Mouse (Mus musculus) spleen, postnatal 4 days (tissue): ENCODE results near the gene Hipk4.

Source experiments
- DNase-seq, 2 experiments: peaks; one replicate each; pipeline ENCODE4 v3.0.0; 2022; ENCODE audit warnings: low spot score in 2 of 2

Gene Hipk4

DNA sequence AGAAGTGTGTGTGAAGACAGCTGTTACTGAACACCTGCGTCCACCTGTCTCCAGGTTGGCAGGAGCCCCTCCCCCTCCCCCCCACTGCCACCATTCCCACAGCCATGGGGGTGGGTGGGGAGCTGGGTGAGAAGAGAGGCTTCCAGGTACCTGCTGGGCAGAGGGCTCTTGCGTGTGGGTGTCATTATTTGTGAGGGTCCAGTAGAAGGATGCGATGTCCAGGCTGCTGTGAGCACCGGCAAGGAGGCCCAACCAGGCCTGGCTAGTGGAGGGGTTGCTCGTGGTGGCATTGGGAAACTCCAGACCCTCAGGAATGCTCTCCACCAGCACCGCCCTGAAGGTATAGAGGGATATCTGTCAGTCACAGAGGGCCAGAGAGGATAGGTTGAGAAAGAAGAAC is 17.9 kb downstream of the Hipk4 start:
- no peak for DNase-seq

GRCm38 (mm10) chr7:27541431-27541830 is 18.4 kb downstream of the Hipk4 start:
- no peak for DNase-seq

GRCm38 (mm10) chr7:27541922-27542321 is 18.9 kb downstream of the Hipk4 start:
- DNase-seq, result no peak

DNA sequence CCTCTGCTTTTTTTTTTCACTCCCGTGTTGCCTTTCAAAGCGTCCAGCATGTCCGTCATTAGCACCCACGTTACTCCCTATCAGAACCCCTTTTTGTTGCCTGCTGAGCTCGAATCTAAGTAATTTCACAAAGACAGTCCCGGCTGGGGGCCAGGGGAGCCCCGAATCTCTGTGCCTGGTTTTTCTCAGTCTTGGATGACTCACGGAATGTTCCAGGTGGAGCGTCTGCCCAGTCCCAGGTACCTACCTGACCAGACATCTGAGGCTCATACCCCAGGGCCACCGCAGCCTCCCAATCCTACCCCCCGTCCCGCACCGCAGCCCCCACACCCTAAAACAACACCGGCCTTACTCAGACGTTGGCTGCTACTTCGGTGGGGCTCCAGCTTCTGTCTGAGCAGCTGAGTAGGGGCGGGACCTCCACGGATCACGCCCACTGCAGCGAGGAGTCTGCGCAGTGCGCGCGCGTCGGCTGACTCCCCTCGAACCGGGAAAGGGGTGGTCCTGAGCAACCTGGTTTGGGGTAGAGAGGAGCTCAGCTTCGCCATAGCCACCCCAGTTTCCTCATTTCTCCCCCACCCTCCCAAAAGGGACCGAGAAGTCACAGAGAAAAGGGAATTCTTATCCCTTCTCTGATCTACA is 19.4 kb downstream of the Hipk4 start:
- DNase-seq, result peak; percentile 83 to 90

- no peak for DNase-seq
Measured at GRCm38 (mm10) chr7:27543065-27543464, 20.0 kb downstream of the Hipk4 start.

- no peak for DNase-seq
Measured at GRCm38 (mm10) chr7:27543851-27544250, 20.8 kb downstream of the Hipk4 start.

- DNase-seq, result peak in 1 of 2 experiments; percentile 49
Measured at GRCm38 (mm10) chr7:27544675-27545370, 21.8 kb downstream of the Hipk4 start.

DNA sequence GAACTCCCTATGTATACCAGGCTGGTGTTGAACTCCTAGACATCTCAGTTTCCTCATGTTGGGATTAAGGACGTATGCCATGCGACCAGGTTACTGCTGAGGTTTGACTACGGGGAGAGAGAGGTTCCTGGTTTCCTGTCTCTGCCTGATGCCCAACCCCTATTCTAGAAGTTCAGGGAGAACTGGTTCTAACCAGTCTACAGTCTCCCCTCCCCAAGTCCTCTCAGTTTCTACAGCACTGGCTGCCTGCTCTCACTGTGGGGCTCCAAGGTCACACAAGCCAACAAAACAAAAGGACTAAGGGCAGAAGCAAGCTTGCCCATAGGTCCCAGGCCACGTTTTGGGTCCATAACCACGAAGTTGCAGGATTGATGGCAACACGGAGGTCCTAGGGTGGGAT is 26.5 kb downstream of the Hipk4 start:
- no peak for DNase-seq

DNA sequence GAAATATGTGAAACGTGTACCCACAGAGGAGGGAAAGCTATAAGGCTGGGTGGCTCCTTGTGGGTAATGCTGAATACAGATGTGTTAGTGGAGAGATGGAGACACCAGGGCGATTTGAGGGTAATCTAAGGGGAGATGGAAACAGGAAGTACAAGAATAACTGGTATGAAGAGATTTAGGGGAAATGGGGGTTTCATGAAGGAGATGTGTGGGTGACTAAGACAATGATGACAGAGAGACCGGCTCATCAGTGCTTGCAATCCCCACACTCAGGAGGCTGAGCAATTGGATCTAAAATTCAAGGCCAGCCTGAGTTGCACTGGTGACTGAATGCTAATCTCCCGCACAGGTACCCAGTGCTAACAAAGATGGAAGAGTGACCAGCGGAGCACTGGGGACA is 29.0 kb downstream of the Hipk4 start:
- no peak for DNase-seq

GRCm38 (mm10) chr7:27552931-27553513 is 30.0 kb downstream of the Hipk4 start, which contains the start of the genes Pld3 and 2310022A10Rik:
Pld3 (minus strand) TSS chr7:27553218.
2310022A10Rik (plus strand) TSS chr7:27553233.
- DNase-seq, result peak; percentile 93 to 94

DNA sequence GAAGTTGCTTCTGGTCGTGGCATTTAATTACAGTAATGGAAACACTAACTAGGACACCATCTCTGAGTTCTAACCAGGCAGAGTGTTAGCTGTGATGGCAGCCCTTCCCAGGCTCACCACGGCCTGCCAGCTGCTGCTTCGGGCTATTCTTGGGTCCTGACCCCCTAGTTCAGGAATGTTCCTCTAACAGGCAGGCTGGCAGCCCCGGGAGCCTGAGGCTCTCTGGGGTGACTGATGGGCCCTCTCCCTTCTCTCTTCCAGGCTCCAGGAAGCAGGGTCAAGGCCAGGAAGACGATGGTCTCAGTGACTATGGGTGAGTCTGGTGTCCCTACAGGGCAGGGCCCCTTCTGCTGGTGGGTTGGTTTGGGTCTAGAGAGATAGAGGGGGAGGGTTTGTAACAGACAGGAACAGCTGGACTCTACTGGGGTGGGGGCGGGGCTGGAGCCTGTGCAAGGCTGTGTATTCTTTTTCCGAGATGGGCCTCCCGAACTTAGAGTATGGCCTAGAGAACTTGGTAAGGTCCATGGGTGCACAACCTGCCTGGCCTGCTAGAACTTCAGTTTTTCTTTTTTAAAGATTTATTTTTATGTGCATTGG is 37.3 kb downstream of the Hipk4 start:
- DNase-seq, result no peak

DNA sequence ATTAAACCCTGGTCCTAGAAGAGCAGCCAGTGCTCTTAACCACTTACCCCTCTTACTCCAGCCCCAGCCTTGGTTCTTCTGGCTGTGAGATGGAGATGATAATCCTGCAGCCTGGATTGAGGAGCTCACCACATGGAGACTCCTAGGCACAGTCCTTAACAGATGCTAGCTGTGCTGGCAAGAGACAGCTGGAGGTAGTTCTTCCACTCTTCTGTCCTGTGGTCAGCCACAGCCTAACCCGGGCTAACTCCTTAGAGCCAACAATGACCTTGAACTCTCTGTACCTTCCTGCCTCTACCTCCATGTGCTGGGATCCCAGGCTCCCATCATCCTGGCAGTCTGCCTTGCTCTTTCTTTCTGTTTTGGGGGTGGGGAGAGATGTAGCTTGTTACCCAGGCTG is 37.9 kb downstream of the Hipk4 start:
- no peak for DNase-seq

DNA sequence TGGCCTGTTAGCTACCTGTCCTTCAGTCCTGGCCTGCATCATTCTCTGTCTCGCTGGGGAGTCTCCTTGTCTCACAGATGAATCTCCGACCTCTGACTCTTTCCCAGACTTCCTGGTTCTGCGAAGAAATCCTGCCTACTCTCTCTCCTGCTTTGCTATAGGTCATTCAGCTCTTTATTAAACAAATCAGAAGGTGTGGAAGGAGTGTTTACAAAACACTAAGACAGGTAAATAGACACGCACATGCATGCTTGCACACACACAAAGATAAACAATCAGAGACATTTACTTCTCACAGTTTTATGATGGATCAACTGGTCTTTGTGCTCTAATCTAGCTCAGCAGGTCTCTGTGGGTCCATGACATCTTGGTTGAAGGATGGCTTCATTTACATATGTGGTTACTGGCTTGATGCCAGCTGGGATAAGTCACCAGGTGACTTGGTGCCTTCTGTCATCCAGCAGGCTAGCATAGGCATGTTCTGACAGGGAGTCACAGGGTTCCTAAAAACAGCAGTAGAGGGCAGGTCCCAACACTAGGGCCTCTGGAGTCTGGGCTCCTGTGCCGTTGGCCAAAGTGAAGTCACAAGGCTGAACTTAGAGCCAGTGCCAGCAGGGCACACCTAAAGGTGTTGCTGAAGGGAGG is 46.6 kb downstream of the Hipk4 start:
- DNase-seq, result no peak

DNA sequence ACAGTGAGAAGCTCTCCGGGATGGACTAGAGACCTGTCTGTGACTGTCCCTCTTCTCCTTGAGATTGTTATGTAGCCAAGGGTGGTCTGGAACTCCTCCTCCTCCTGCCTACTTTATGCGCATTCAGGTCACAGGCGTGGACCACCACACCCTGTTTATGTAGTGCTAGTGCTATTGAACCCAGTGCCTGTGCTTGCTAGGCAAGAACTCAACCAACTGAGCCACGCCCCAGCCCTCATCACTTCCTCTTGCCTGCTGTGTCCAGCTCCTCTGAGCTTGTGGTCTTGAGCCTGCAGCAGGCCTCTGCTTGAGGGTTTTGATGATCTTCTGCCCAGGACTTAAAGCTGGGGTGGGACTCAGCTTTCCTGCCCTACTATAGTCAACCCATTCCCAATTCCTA is 49.1 kb downstream of the Hipk4 start:
- DNase-seq, result no peak

DNA sequence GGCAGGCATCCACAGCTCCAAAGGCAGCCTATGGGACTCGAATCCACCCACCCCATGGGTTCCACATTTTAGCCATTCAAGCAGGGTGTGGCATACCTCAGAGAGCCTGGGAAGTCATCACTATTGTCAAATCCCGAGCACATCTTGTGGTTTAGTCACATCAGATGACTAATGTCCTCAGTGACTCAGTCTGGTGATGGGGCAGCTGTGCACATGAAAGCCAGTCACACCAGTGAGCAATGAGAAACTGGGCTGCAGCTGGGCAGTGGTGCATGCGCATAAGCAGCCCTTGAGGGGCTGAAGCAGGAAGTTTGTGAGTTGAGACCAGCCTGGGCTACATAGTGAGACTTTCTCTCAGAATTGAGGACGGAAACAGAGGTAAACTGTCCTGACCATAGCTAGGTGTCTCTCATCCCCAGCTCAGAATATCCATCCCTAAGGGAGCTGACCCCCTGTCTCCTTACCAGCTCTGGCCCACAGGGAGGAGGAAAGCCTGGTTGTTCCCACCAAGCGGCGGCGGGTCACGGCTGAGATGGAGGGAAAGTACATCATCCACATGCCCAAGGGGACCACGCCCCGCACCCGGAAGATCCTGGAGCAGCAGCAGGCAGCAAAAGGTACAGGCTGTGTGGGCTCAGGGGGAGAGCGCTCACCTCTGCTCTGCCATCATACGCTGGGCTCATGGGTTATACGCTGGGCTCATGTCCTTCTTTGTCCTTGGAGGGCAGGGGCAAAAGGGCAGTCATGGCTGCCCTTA is 51.2 kb downstream of the Hipk4 start:
- DNase-seq, result no peak

DNA sequence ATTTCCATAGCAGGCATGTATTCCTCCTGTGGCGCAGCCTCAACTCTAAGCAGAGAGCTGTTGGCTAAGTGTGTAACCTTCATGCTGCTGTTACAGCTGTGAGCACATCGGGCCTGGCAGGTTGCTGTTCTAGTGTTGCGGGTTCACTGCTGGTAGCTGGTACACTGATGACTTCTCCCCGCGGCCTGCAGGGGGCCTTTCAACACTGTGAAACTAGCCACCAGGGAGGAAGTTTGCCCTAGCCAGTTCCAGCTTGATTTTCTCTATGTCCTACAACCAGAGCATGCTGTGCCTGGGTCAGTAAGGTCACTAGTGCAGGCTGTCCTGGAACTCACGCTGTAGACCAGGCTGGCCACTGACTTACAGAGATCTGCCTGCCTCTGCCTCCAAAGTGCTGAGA is 53.8 kb downstream of the Hipk4 start:
- peak; percentile 48 to 78 for DNase-seq

- DNase-seq, result no peak
Measured at GRCm38 (mm10) chr7:27577589-27577988, 54.5 kb downstream of the Hipk4 start.

DNA sequence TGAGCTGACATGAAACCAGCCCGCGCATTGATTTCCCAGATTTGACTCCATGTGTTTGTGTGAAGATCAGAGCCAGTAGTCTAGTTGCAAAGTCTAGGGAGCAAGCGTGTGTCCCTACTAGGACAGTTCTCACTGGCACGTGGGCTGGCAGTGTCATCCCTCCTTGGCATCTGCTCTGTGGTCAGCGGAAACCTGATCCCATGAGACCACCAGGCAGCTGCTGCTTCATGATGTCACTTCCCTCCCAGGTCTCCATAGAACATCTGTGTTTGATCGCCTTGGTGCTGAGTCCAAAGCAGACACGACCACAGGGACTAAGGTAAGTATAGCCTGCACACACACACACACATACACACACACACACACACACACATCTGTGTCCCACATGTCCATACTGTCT is 55.4 kb downstream of the Hipk4 start:
- no peak for DNase-seq

GRCm38 (mm10) chr7:27580380-27581174 is 57.5 kb downstream of the Hipk4 start:
- no peak for DNase-seq
